In genomic region chr17:83885021-83885582, GRCm38 (mm10) we compare ENCODE assay signal across 17 mouse cellular contexts. TPM values are rescaled to one million over a fixed set of nuclear protein-coding genes. Genes with fewer than 3 reads are reported as not detected.
"Had no signal": no experiment of that assay in that cellular context is flagged by ENCODE, and none has a peak within 500 bp of the region (broad histone marks: within the 10 kb centered on the region; RNA-seq: fewer than 3 reads in every experiment).

No protein-coding gene starts in this region.

- H3K9ac ChIP-seq: limb, embryonic 13.5 days; liver, embryonic 12.5 days; liver, postnatal 0 days; lung, embryonic 15.5 days; midbrain, embryonic 13.5 days; neural tube, embryonic 15.5 days had no signal

- H3K36me3 ChIP-seq: limb, embryonic 13.5 days; liver, embryonic 12.5 days; lung, embryonic 15.5 days; midbrain, embryonic 13.5 days; neural tube, embryonic 15.5 days had no signal

- H3K27me3 ChIP-seq: limb, embryonic 13.5 days; liver, embryonic 12.5 days; lung, embryonic 15.5 days; midbrain, embryonic 13.5 days; neural tube, embryonic 15.5 days had no signal

- DNase-seq: kidney, adult 9 months; kidney, postnatal 36 days; liver, postnatal 0 days; lung, postnatal 14 days; thymus, adult 2 months; thymus, postnatal 25 days had no signal

- H3K27ac ChIP-seq: layer of hippocampus, adult 2 months; limb, embryonic 13.5 days; liver, embryonic 12.5 days; lung, embryonic 15.5 days; macrophage; midbrain, embryonic 13.5 days; neural tube, embryonic 15.5 days had no signal

- H3K4me3 ChIP-seq: layer of hippocampus, adult 2 months; limb, embryonic 13.5 days; liver, embryonic 12.5 days; lung, embryonic 15.5 days; midbrain, embryonic 13.5 days; myocyte; neural tube, embryonic 15.5 days had no signal

- ATAC-seq: intestine, postnatal 0 days; liver, embryonic 12.5 days; liver, postnatal 0 days; midbrain, embryonic 13.5 days had no signal

- H3K9me3 ChIP-seq: limb, embryonic 13.5 days; liver, embryonic 12.5 days; lung, embryonic 15.5 days; midbrain, embryonic 13.5 days; neural tube, embryonic 15.5 days had no signal

- H3K4me1 ChIP-seq: midbrain, embryonic 13.5 days had no signal

- H3K4me2 ChIP-seq: limb, embryonic 13.5 days; liver, embryonic 12.5 days; lung, embryonic 15.5 days; midbrain, embryonic 13.5 days; neural tube, embryonic 15.5 days had no signal

RNA-seq across cellular contexts. Expression of gene Haao, which starts 37.3 kb away (rescaled TPM):
- total RNA-seq: layer of hippocampus, adult 2 months; layer of hippocampus, postnatal 10 days had no signal
- polyA plus RNA-seq: myocyte; neural tube, embryonic 11.5 days had no signal
